Mouse (Mus musculus): ENCODE measurements around the gene Krt8. TPM values are rescaled to one million over a fixed set of nuclear protein-coding genes. Genes with fewer than 3 reads are reported as not detected.

Krt8 gene
- polyA plus RNA-seq (2012): 0.06 and 0.07 TPM in 2 replicates

GRCm38 (mm10) chr15:102004189-102004588 is at the start of gene Krt8:
Gene Krt8 (minus strand): TSS chr15:102004482.
- peak within 1 kb of the TSS; percentile 47 for H3K4me3 ChIP-seq (replicated peaks)
- H3K36me3 ChIP-seq (ENCODE audit: control insufficient read depth): peaks cover 1% of the 10 kb centered on the region; the same call in 1 of the 2 replicates
- TF ChIP-seq GATA1 (IDR thresholded peaks at IDR 0.05; ENCODE audit: low read length) (no peak), TAL1 (IDR thresholded peaks at IDR 0.05; ENCODE audit: low read length) (no peak)
- H3K4me1 ChIP-seq (ENCODE audit: control insufficient read depth): peaks cover 6% of the 10 kb centered on the region
- H3K27me3 ChIP-seq (ENCODE audit: control insufficient read depth): peaks cover 59% of the 10 kb centered on the region
- no peaks in the 10 kb centered on the region for H3K9me3 ChIP-seq (ENCODE audit: control insufficient read depth, low read length)

GRCm38 (mm10) chr15:102051920-102052683 is 47.8 kb upstream of the Krt8 start:
- peaks cover 3% of the 10 kb centered on the region for H3K4me1 ChIP-seq (ENCODE audit: control insufficient read depth)
- H3K27me3 ChIP-seq (ENCODE audit: control insufficient read depth): peaks cover 20% of the 10 kb centered on the region
- no peaks in the 10 kb centered on the region for H3K36me3 ChIP-seq (ENCODE audit: control insufficient read depth)

GRCm38 (mm10) chr15:102049871-102050270 is 45.6 kb upstream of the Krt8 start:
- no peaks in the 10 kb centered on the region for H3K9me3 ChIP-seq (ENCODE audit: control insufficient read depth, low read length)
- no peak for TF ChIP-seq GATA1 (IDR thresholded peaks at IDR 0.05; ENCODE audit: low read length)
- no peak for TF ChIP-seq TAL1 (IDR thresholded peaks at IDR 0.05; ENCODE audit: low read length)

More at GRCm38 (mm10) chr15:102051920-102052683, 47.8 kb upstream of the Krt8 start:
- H3K4me3 ChIP-seq (replicated peaks): peak overlapping the region; percentile 48
- no peaks in the 10 kb centered on the region for H3K9me3 ChIP-seq (ENCODE audit: control insufficient read depth, low read length)
- no peak for TF ChIP-seq GATA1 (IDR thresholded peaks at IDR 0.05; ENCODE audit: low read length)
- TF ChIP-seq TAL1 (IDR thresholded peaks at IDR 0.05; ENCODE audit: low read length): no peak

GRCm38 (mm10) chr15:102048006-102048405 is 43.7 kb upstream of the Krt8 start:
- Histone ChIP-seq H3K9me3 (ENCODE audit: control insufficient read depth, low read length) (no peaks in the 10 kb centered on the region), H3K4me3 (replicated peaks) (no peak overlapping the region), H3K27me3 (ENCODE audit: control insufficient read depth) (peaks cover 20% of the 10 kb centered on the region), H3K36me3 (ENCODE audit: control insufficient read depth) (no peaks in the 10 kb centered on the region), H3K4me1 (ENCODE audit: control insufficient read depth) (peaks cover 3% of the 10 kb centered on the region)
- TF ChIP-seq GATA1 (IDR thresholded peaks at IDR 0.05; ENCODE audit: low read length) (no peak), TAL1 (IDR thresholded peaks at IDR 0.05; ENCODE audit: low read length) (no peak)

More at GRCm38 (mm10) chr15:102049871-102050270, 45.6 kb upstream of the Krt8 start:
- H3K36me3 ChIP-seq (ENCODE audit: control insufficient read depth): no peaks in the 10 kb centered on the region
- H3K4me1 ChIP-seq (ENCODE audit: control insufficient read depth): peaks cover 3% of the 10 kb centered on the region
- H3K27me3 ChIP-seq (ENCODE audit: control insufficient read depth): peaks cover 20% of the 10 kb centered on the region
- no peak overlapping the region for H3K4me3 ChIP-seq (replicated peaks)

GRCm38 (mm10) chr15:102045691-102046090 is 41.4 kb upstream of the Krt8 start:
- Histone ChIP-seq H3K36me3 (ENCODE audit: control insufficient read depth) (no peaks in the 10 kb centered on the region), H3K9me3 (ENCODE audit: control insufficient read depth, low read length) (no peaks in the 10 kb centered on the region), H3K4me3 (replicated peaks) (no peak overlapping the region), H3K4me1 (ENCODE audit: control insufficient read depth) (no peaks in the 10 kb centered on the region), H3K27me3 (ENCODE audit: control insufficient read depth) (peaks cover under 1% of the 10 kb centered on the region; the same call in 1 of the 2 replicates)
- TF ChIP-seq TAL1 (IDR thresholded peaks at IDR 0.05; ENCODE audit: low read length) (no peak), GATA1 (IDR thresholded peaks at IDR 0.05; ENCODE audit: low read length) (no peak)

- no peak for TF ChIP-seq GATA1 (IDR thresholded peaks at IDR 0.05; ENCODE audit: low read length)
- TF ChIP-seq TAL1 (IDR thresholded peaks at IDR 0.05; ENCODE audit: low read length): no peak
- Histone ChIP-seq H3K27me3 (ENCODE audit: control insufficient read depth) (no peaks in the 10 kb centered on the region; the same call in 1 of the 2 replicates), H3K9me3 (ENCODE audit: control insufficient read depth, low read length) (no peaks in the 10 kb centered on the region), H3K4me3 (replicated peaks) (no peak overlapping the region), H3K4me1 (ENCODE audit: control insufficient read depth) (no peaks in the 10 kb centered on the region), H3K36me3 (ENCODE audit: control insufficient read depth) (no peaks in the 10 kb centered on the region)
Observed at GRCm38 (mm10) chr15:102044745-102045144, 40.5 kb upstream of the Krt8 start.

GRCm38 (mm10) chr15:102041951-102042350 is 37.7 kb upstream of the Krt8 start:
- H3K4me1 ChIP-seq (ENCODE audit: control insufficient read depth): no peaks in the 10 kb centered on the region
- TF ChIP-seq GATA1 (IDR thresholded peaks at IDR 0.05; ENCODE audit: low read length) (no peak), TAL1 (IDR thresholded peaks at IDR 0.05; ENCODE audit: low read length) (no peak)
- H3K4me3 ChIP-seq (replicated peaks): no peak overlapping the region
- H3K27me3 ChIP-seq (ENCODE audit: control insufficient read depth): no peaks in the 10 kb centered on the region; the same call in 1 of the 2 replicates
- H3K36me3 ChIP-seq (ENCODE audit: control insufficient read depth): no peaks in the 10 kb centered on the region
- no peaks in the 10 kb centered on the region for H3K9me3 ChIP-seq (ENCODE audit: control insufficient read depth, low read length)

GRCm38 (mm10) chr15:102040277-102040676 is 36.0 kb upstream of the Krt8 start:
- Histone ChIP-seq H3K27me3 (ENCODE audit: control insufficient read depth) (no peaks in the 10 kb centered on the region; the same call in 1 of the 2 replicates), H3K4me3 (replicated peaks) (no peak overlapping the region), H3K36me3 (ENCODE audit: control insufficient read depth) (no peaks in the 10 kb centered on the region), H3K9me3 (ENCODE audit: control insufficient read depth, low read length) (no peaks in the 10 kb centered on the region), H3K4me1 (ENCODE audit: control insufficient read depth) (no peaks in the 10 kb centered on the region)
- no peak for TF ChIP-seq TAL1 (IDR thresholded peaks at IDR 0.05; ENCODE audit: low read length)
- no peak for TF ChIP-seq GATA1 (IDR thresholded peaks at IDR 0.05; ENCODE audit: low read length)
